Mouse (Mus musculus) liver, embryonic 11.5 days (tissue): ENCODE measurements at regions not wholly inside any gene's neighbourhood (a gene's known extent, or its start where the extent isn't known, plus 50 kb on each side); places are given as distances from the start of the nearest gene placed in this dataset.
A peak's percentile ranks its signal among the peaks of the same experiment; 100 is the strongest.
"Not testable (repeated sequence)": the region's sequence is repeated elsewhere in the genome, so short reads cannot be mapped to it uniquely, and the experiment has no call there.

Source experiments
- ATAC-seq: fragments of 200-750 bp; cut with Nextera tagmentation; replicated peaks from 2 replicates; pipeline ENCODE4 v1.8.0; 2017; ENCODE audit warnings: moderate number of reproducible peaks, mild to moderate bottlenecking, moderate TSS enrichment, moderate library complexity; ENCODE audit not compliant: low FRiP score
- DNase-seq: peaks from one replicate; pipeline ENCODE4 v3.0.0-alpha.2; 2017; ENCODE audit warnings: low spot score
- H3K27ac ChIP-seq: fragments of 300-500 bp; sonication (generic); 2 replicates; pipeline ENCODE4 v1.5.1; 2014; ENCODE audit warnings: mild to moderate bottlenecking, low read depth, low read length, control low read depth
- H3K27me3 ChIP-seq: fragments of 300-500 bp; sonication (generic); replicated peaks from 2 replicates; pipeline ENCODE4 v1.6.1; 2014; ENCODE audit warnings: low read length, mixed read lengths; ENCODE audit not compliant: control insufficient read depth, insufficient read depth
- H3K36me3 ChIP-seq: fragments of 300-500 bp; sonication (generic); 2 replicates; pipeline ENCODE4 v1.6.1; 2014; ENCODE audit warnings: mild to moderate bottlenecking, low read length, moderate library complexity, mixed read lengths; ENCODE audit not compliant: control insufficient read depth, insufficient read depth
- H3K4me1 ChIP-seq: fragments of 300-500 bp; sonication (generic); replicated peaks from 2 replicates; pipeline ENCODE4 v1.6.1; 2014; ENCODE audit warnings: low read length, mixed read lengths; ENCODE audit not compliant: control insufficient read depth, insufficient read depth
- H3K4me2 ChIP-seq: fragments of 300-500 bp; sonication (generic); 2 replicates; pipeline ENCODE4 v1.6.1; 2014; ENCODE audit warnings: mild to moderate bottlenecking, control low read depth, moderate library complexity
- H3K4me3 ChIP-seq: fragments of 300-500 bp; sonication (generic); 2 replicates; pipeline ENCODE4 v1.5.1; 2014; ENCODE audit warnings: low read depth, low read length, control low read depth
- H3K9ac ChIP-seq: fragments of 300-500 bp; sonication (generic); 2 replicates; pipeline ENCODE4 v1.6.1; 2014; ENCODE audit warnings: low read depth, low read length, control low read depth
- H3K9me3 ChIP-seq: fragments of 300-500 bp; sonication (generic); 2 replicates; pipeline ENCODE4 v1.6.1; 2016; ENCODE audit warnings: low read length, inconsistent platforms, mixed read lengths; ENCODE audit not compliant: control insufficient read depth
- WGBS: fragments of 180-500 bp; shearing (Covaris S2); extraction: QIAGEN DNeasy Blood & Tissue Kit; methylation state at CpG from one replicate; pipeline ENCODE4 v1.1.7; 2014; 5-methylcytosine and 5-hydroxymethylcytosine counted together

- Histone ChIP-seq H3K4me2 (no peak overlapping the region), H3K4me3 (no peak overlapping the region), H3K9ac (no peak overlapping the region), H3K4me1 (no peaks in the 10 kb centered on the region), H3K9me3 (peaks cover 69% of the 10 kb centered on the region), H3K36me3 (no peaks in the 10 kb centered on the region), H3K27ac (no peak overlapping the region), H3K27me3 (no peaks in the 10 kb centered on the region)
- 51% methylated on average over 8 of the region's 8 CpGs for WGBS
- DNase-seq (peak; percentile 45), ATAC-seq (peak; percentile 28)
Measured at GRCm38 (mm10) chr4:3083161-3084020, 83.7 kb upstream of the Vmn1r2 start.

GRCm38 (mm10) chr4:3084021-3084545 is 83.0 kb upstream of the Vmn1r2 start:
- DNase-seq, result no peak
- WGBS, result 59% methylated on average over 3 of the region's 3 CpGs
- Histone ChIP-seq H3K27me3 (no peaks in the 10 kb centered on the region), H3K36me3 (no peaks in the 10 kb centered on the region), H3K4me3 (no peak overlapping the region), H3K9ac (no peak overlapping the region), H3K4me1 (no peaks in the 10 kb centered on the region), H3K27ac (no peak overlapping the region), H3K9me3 (peaks cover 69% of the 10 kb centered on the region), H3K4me2 (no peak overlapping the region)
- peak; percentile 1; the same call in 1 of the 2 replicates for ATAC-seq

GRCm38 (mm10) chr4:3085456-3086448 is 81.4 kb upstream of the Vmn1r2 start:
- Histone ChIP-seq H3K9me3 (peaks cover 62% of the 10 kb centered on the region), H3K9ac (no peak overlapping the region), H3K4me3 (no peak overlapping the region), H3K36me3 (no peaks in the 10 kb centered on the region), H3K4me2 (no peak overlapping the region), H3K27me3 (no peaks in the 10 kb centered on the region), H3K4me1 (no peaks in the 10 kb centered on the region), H3K27ac (no peak overlapping the region)
- WGBS, result 56% methylated on average over 6 of the region's 6 CpGs
- peak; percentile 1; the same call in 1 of the 2 replicates for ATAC-seq
- peak; percentile 30 for DNase-seq

GRCm38 (mm10) chr4:3087616-3088015 is 79.5 kb upstream of the Vmn1r2 start:
- not testable (repeated sequence) for H3K4me3 ChIP-seq, H3K4me1 ChIP-seq, H3K36me3 ChIP-seq, H3K9ac ChIP-seq, H3K27me3 ChIP-seq, H3K4me2 ChIP-seq, H3K27ac ChIP-seq, ATAC-seq
- WGBS, result 71% methylated on average over 7 of the region's 7 CpGs
- peak; percentile 22 for DNase-seq
- H3K9me3 ChIP-seq, result peaks cover 43% of the 10 kb centered on the region

GRCm38 (mm10) chr4:3089567-3090377 is 77.3 kb upstream of the Vmn1r2 start:
- DNase-seq (no peak), ATAC-seq (peak; percentile 57)
- Histone ChIP-seq H3K27ac (no peak overlapping the region), H3K36me3 (no peaks in the 10 kb centered on the region), H3K4me2 (no peak overlapping the region), H3K27me3 (no peaks in the 10 kb centered on the region), H3K4me3 (no peak overlapping the region), H3K9ac (no peak overlapping the region), H3K9me3 (peaks cover 22% of the 10 kb centered on the region), H3K4me1 (no peaks in the 10 kb centered on the region)
- WGBS, result 59% methylated on average over 13 of the region's 13 CpGs

GRCm38 (mm10) chr4:3090378-3090735 is 76.8 kb upstream of the Vmn1r2 start:
- Histone ChIP-seq H3K9me3 (peaks cover 17% of the 10 kb centered on the region), H3K36me3 (no peaks in the 10 kb centered on the region), H3K27ac (no peak overlapping the region), H3K4me3 (no peak overlapping the region), H3K9ac (no peak overlapping the region), H3K4me1 (no peaks in the 10 kb centered on the region), H3K27me3 (no peaks in the 10 kb centered on the region), H3K4me2 (no peak overlapping the region)
- WGBS, result 78% methylated on average over 11 of the region's 11 CpGs
- peak; percentile 56; the same call in 1 of the 2 replicates for ATAC-seq
- no peak for DNase-seq

- DNase-seq (no peak), ATAC-seq (peak; percentile 74)
- Histone ChIP-seq H3K27ac (no peak overlapping the region), H3K4me2 (no peak overlapping the region), H3K4me3 (no peak overlapping the region), H3K9ac (no peak overlapping the region), H3K9me3 (peaks cover 13% of the 10 kb centered on the region), H3K36me3 (no peaks in the 10 kb centered on the region), H3K4me1 (no peaks in the 10 kb centered on the region), H3K27me3 (no peaks in the 10 kb centered on the region)
- 74% methylated on average over 9 of the region's 9 CpGs for WGBS
Measured at GRCm38 (mm10) chr4:3090742-3091141, 76.4 kb upstream of the Vmn1r2 start.
